Mouse (Mus musculus) skeletal muscle tissue, postnatal 0 days (tissue): ENCODE results near the gene Ankdd1a. TPM values are rescaled to one million over a fixed set of nuclear protein-coding genes. Genes with fewer than 3 reads are reported as not detected.

Source experiments
- polyA plus RNA-seq: library from polyadenylated mRNA; unstranded; fragments of >200 nt; fragmentation: Nextera tagmentation; extraction: Ambion mirVana; gene quantifications from 2 replicates; pipeline ENCODE4 v1.2.1, GENCODE M21; 2015

The Ankdd1a gene
- polyA plus RNA-seq = not detected in 2 replicates

GRCm38 (mm10) chr9:65519807-65520504 lies at the start of gene Ankdd1a:
Ankdd1a (minus strand) TSS chr9:65520193.

GRCm38 (mm10) chr9:65460732-65461442 lies 59.1 kb downstream of the Ankdd1a start, which contains the start of gene Spg21:
Spg21 (plus strand) TSS chr9:65460947.

Other genes starting within 250 kb of the Ankdd1a start
- gene Clpx, start 225.9 kb downstream of the Ankdd1a start, polyA plus RNA-seq = 80.9 and 93.8 TPM in 2 replicates
- gene Pdcd7, start 174.1 kb downstream of the Ankdd1a start, polyA plus RNA-seq = 6.1 and 6.7 TPM in 2 replicates
- 0.10 TPM in 1 of 2 replicates, not detected in the other for gene Ubap1l, start 159.2 kb downstream of the Ankdd1a start, polyA plus RNA-seq
- gene Kbtbd13, start 128.5 kb downstream of the Ankdd1a start, polyA plus RNA-seq = 8.9 and 9.0 TPM in 2 replicates
- 6.2 and 6.9 TPM in 2 replicates for gene Rasl12, start 121.7 kb downstream of the Ankdd1a start, polyA plus RNA-seq
- not detected in 2 replicates for gene Slc51b, start 97.2 kb downstream of the Ankdd1a start, polyA plus RNA-seq
- gene Mtfmt, start 84.4 kb downstream of the Ankdd1a start, polyA plus RNA-seq = 9.4 and 10.4 TPM in 2 replicates
- 136 and 155 TPM in 2 replicates for gene Spg21, start 59.2 kb downstream of the Ankdd1a start, polyA plus RNA-seq
- gene Plekho2, start 59.8 kb upstream of the Ankdd1a start, polyA plus RNA-seq = 9.0 and 12.6 TPM in 2 replicates
- 1.7 and 2.6 TPM in 2 replicates for gene Pif1, start 67.0 kb upstream of the Ankdd1a start, polyA plus RNA-seq
- 4.4 and 7.6 TPM in 2 replicates for gene Rbpms2, start 109.5 kb upstream of the Ankdd1a start, polyA plus RNA-seq
- gene Oaz2, start 147.8 kb upstream of the Ankdd1a start, polyA plus RNA-seq = 250 and 270 TPM in 2 replicates